Mouse (Mus musculus): Measurements from ENCODE around the gene Wnt2b. TPM values are rescaled to one million over a fixed set of nuclear protein-coding genes. Genes with fewer than 3 reads are reported as not detected.
A peak's percentile ranks its signal among the peaks of the same experiment; 100 is the strongest.

Gene Wnt2b
- polyA plus RNA-seq, 1 experiment from 2014 or later = 1.6 TPM

- Histone ChIP-seq H3K9me3 (replicated peaks) (no peaks in the 10 kb centered on the region), H3K4me1 (peaks cover 55% of the 10 kb centered on the region), H3K27ac (replicated peaks) (no peak overlapping the region), H3K27me3 (peaks cover 33% of the 10 kb centered on the region), H3K4me2 (replicated peaks) (peak overlapping the region; percentile 89), H3K9ac (no peak overlapping the region), H3K4me3 (replicated peaks) (peak overlapping the region; percentile 54; the same call in 1 of the 2 replicates), H3K36me3 (no peaks in the 10 kb centered on the region)
- WGBS = 5% methylated on average over 5 of the region's 5 CpGs
- no peak for ATAC-seq (ENCODE audit: insufficient number of reproducible peaks, low FRiP score, low TSS enrichment, low read depth)
These were observed 1.1 kb upstream of the Wnt2b start for GRCm38 (mm10) chr3:104962866-104963265.

DNA sequence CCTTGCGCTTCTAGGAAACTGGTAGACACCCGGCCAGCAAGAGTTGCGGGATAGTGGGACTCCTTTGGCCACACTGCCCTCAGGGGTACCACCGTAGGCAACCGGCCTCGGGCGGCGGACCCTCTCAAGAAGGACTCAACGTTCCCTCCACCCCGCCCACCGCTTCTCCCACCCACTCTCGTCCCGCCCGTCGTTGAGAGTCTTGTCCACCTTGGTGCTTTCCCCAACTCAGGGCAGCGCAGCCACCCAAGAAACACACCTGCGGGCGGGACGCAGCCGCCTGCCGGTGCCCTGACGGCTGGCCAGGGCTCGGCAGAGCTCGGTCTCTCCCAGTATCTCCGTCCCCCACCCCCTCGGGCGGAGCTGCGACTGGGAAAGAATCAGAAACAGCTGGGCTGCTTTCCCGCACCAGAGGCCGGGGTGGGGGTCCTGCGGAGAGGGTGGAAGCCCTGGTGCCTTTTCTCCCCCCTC is 455 bp upstream of the Wnt2b start:
- under 1% methylated on average over 31 of the region's 31 CpGs for WGBS
- Histone ChIP-seq H3K4me3 (replicated peaks) (peak overlapping the region; percentile 54), H3K9ac (peak overlapping the region; percentile 29), H3K36me3 (no peaks in the 10 kb centered on the region), H3K4me2 (replicated peaks) (peak overlapping the region; percentile 89), H3K4me1 (peaks cover 55% of the 10 kb centered on the region), H3K9me3 (replicated peaks) (no peaks in the 10 kb centered on the region), H3K27me3 (peaks cover 33% of the 10 kb centered on the region), H3K27ac (replicated peaks) (0 out of 2 replicates have a peak overlapping the region, but pooled peaks have one; percentile 22)
- ATAC-seq (ENCODE audit: insufficient number of reproducible peaks, low FRiP score, low TSS enrichment, low read depth) = no peak

- no peak for ATAC-seq (ENCODE audit: insufficient number of reproducible peaks, low FRiP score, low TSS enrichment, low read depth)
- Histone ChIP-seq H3K36me3 (no peaks in the 10 kb centered on the region), H3K27ac (replicated peaks) (no peak overlapping the region), H3K4me2 (replicated peaks) (peak overlapping the region; percentile 89), H3K9ac (no peak overlapping the region), H3K4me1 (peaks cover 55% of the 10 kb centered on the region), H3K27me3 (peaks cover 33% of the 10 kb centered on the region), H3K9me3 (replicated peaks) (no peaks in the 10 kb centered on the region), H3K4me3 (replicated peaks) (0 out of 2 replicates have a peak overlapping the region, but pooled peaks have one; percentile 3)
- 11% methylated on average over 19 of the region's 19 CpGs for WGBS
These were observed 1.4 kb downstream of the Wnt2b start for GRCm38 (mm10) chr3:104960026-104961000.

- H3K36me3 ChIP-seq = peaks cover 13% of the 10 kb centered on the region
These were observed 5.6 kb downstream of the Wnt2b start for GRCm38 (mm10) chr3:104956131-104956581.

GRCm38 (mm10) chr3:104954551-104954950 is 7.2 kb downstream of the Wnt2b start:
- 94% methylated on average over 15 of the region's 15 CpGs for WGBS
- no peak overlapping the region for H3K4me2 ChIP-seq (replicated peaks)
- H3K27me3 ChIP-seq = peaks cover 8% of the 10 kb centered on the region
- no peak overlapping the region for H3K27ac ChIP-seq (replicated peaks)
- no peak overlapping the region for H3K9ac ChIP-seq
- H3K9me3 ChIP-seq (replicated peaks) = no peaks in the 10 kb centered on the region
- no peak for ATAC-seq (ENCODE audit: insufficient number of reproducible peaks, low FRiP score, low TSS enrichment, low read depth)
- H3K4me3 ChIP-seq (replicated peaks) = no peak overlapping the region
- peaks cover 6% of the 10 kb centered on the region; the same call in 1 of the 2 replicates for H3K4me1 ChIP-seq
- H3K36me3 ChIP-seq = peaks cover 25% of the 10 kb centered on the region

More at GRCm38 (mm10) chr3:104956131-104956581, 5.6 kb downstream of the Wnt2b start:
- ATAC-seq (ENCODE audit: insufficient number of reproducible peaks, low FRiP score, low TSS enrichment, low read depth) = no peak
- Histone ChIP-seq H3K4me1 (peaks cover 18% of the 10 kb centered on the region), H3K9ac (no peak overlapping the region), H3K27me3 (peaks cover 19% of the 10 kb centered on the region), H3K27ac (replicated peaks) (no peak overlapping the region), H3K4me2 (replicated peaks) (no peak overlapping the region), H3K9me3 (replicated peaks) (no peaks in the 10 kb centered on the region), H3K4me3 (replicated peaks) (no peak overlapping the region)
- 67% methylated on average over 6 of the region's 6 CpGs for WGBS

- WGBS = 88% methylated on average over 3 of the region's 3 CpGs
- ATAC-seq (ENCODE audit: insufficient number of reproducible peaks, low FRiP score, low TSS enrichment, low read depth) = no peak
These were observed 7.6 kb downstream of the Wnt2b start for GRCm38 (mm10) chr3:104954137-104954536.

GRCm38 (mm10) chr3:104952891-104953670 is 8.6 kb downstream of the Wnt2b start:
- no peak overlapping the region for H3K4me2 ChIP-seq (replicated peaks)
- no peaks in the 10 kb centered on the region for H3K27me3 ChIP-seq
- H3K4me1 ChIP-seq = peaks cover 6% of the 10 kb centered on the region; the same call in 1 of the 2 replicates
- no peak for ATAC-seq (ENCODE audit: insufficient number of reproducible peaks, low FRiP score, low TSS enrichment, low read depth)
- H3K4me3 ChIP-seq (replicated peaks) = no peak overlapping the region
- WGBS = 92% methylated on average over 23 of the region's 23 CpGs
- peaks cover 26% of the 10 kb centered on the region for H3K36me3 ChIP-seq
- H3K27ac ChIP-seq (replicated peaks) = no peak overlapping the region
- no peaks in the 10 kb centered on the region for H3K9me3 ChIP-seq (replicated peaks)
- H3K9ac ChIP-seq = no peak overlapping the region

More at GRCm38 (mm10) chr3:104954137-104954536, 7.6 kb downstream of the Wnt2b start:
- Histone ChIP-seq H3K27ac (replicated peaks) (no peak overlapping the region), H3K4me2 (replicated peaks) (no peak overlapping the region), H3K27me3 (peaks cover 7% of the 10 kb centered on the region), H3K36me3 (peaks cover 26% of the 10 kb centered on the region), H3K9ac (no peak overlapping the region), H3K9me3 (replicated peaks) (no peaks in the 10 kb centered on the region), H3K4me1 (peaks cover 6% of the 10 kb centered on the region; the same call in 1 of the 2 replicates), H3K4me3 (replicated peaks) (no peak overlapping the region)

DNA sequence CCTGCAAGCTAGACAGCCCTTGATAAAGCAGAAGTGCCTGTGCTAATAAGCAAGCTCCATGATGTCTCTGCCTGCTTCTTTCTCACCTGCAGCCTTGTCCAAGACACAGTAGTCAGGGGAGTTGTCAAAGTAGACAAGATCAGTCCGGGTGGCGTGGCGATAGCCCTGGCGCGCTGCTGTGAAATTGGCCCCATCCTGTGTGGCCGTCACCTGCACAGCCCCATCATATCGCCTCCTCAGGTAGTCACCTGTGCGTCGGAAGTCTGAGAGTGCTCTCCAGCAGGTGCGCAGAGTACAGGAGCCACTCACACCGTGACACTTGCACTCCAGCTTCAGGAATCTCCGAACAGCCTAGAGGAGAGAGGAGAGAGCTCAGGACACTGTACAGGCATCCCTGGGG is 10.8 kb downstream of the Wnt2b start:
- no peak for ATAC-seq (ENCODE audit: insufficient number of reproducible peaks, low FRiP score, low TSS enrichment, low read depth)
- Histone ChIP-seq H3K4me3 (replicated peaks) (no peak overlapping the region), H3K4me1 (no peaks in the 10 kb centered on the region), H3K36me3 (peaks cover 47% of the 10 kb centered on the region), H3K4me2 (replicated peaks) (no peak overlapping the region), H3K27ac (replicated peaks) (no peak overlapping the region), H3K27me3 (no peaks in the 10 kb centered on the region), H3K9ac (no peak overlapping the region), H3K9me3 (replicated peaks) (no peaks in the 10 kb centered on the region)
- WGBS = 97% methylated on average over 12 of the region's 12 CpGs

GRCm38 (mm10) chr3:104944894-104945293 is 16.8 kb downstream of the Wnt2b start:
- WGBS = 63% methylated on average over 9 of the region's 9 CpGs

DNA sequence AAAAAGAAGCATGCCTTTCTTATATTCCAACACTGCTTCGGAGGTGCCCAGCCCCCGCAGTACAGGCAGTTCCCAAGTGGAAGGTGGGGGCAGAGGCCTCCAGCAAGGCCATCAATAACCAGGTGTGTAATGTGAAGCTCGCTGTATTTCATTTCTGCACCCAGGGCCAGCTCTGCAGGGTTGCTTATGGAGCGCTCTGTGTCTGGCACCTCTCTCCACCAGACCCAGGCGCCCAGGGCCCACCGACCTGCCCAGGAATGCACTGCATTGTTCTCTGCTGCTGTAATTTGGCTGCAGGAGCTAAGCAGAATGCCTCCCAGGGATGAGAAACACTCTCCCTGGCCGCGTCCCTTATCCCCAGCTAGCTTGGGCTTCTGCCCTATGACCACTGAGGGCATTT is 18.4 kb downstream of the Wnt2b start:
- Histone ChIP-seq H3K9me3 (replicated peaks) (no peaks in the 10 kb centered on the region), H3K4me1 (peaks cover 2% of the 10 kb centered on the region; the same call in 1 of the 2 replicates), H3K9ac (no peak overlapping the region), H3K4me2 (replicated peaks) (no peak overlapping the region), H3K27ac (replicated peaks) (no peak overlapping the region), H3K27me3 (no peaks in the 10 kb centered on the region), H3K4me3 (replicated peaks) (no peak overlapping the region), H3K36me3 (peaks cover 29% of the 10 kb centered on the region)
- no peak for ATAC-seq (ENCODE audit: insufficient number of reproducible peaks, low FRiP score, low TSS enrichment, low read depth)
- 42% methylated on average over 8 of the region's 8 CpGs for WGBS

More at GRCm38 (mm10) chr3:104944894-104945293, 16.8 kb downstream of the Wnt2b start:
- Histone ChIP-seq H3K9ac (no peak overlapping the region), H3K4me2 (replicated peaks) (no peak overlapping the region), H3K27me3 (no peaks in the 10 kb centered on the region), H3K36me3 (peaks cover 28% of the 10 kb centered on the region), H3K4me1 (peaks cover 2% of the 10 kb centered on the region; the same call in 1 of the 2 replicates), H3K9me3 (replicated peaks) (no peaks in the 10 kb centered on the region), H3K27ac (replicated peaks) (no peak overlapping the region), H3K4me3 (replicated peaks) (no peak overlapping the region)
- ATAC-seq (ENCODE audit: insufficient number of reproducible peaks, low FRiP score, low TSS enrichment, low read depth) = no peak

DNA sequence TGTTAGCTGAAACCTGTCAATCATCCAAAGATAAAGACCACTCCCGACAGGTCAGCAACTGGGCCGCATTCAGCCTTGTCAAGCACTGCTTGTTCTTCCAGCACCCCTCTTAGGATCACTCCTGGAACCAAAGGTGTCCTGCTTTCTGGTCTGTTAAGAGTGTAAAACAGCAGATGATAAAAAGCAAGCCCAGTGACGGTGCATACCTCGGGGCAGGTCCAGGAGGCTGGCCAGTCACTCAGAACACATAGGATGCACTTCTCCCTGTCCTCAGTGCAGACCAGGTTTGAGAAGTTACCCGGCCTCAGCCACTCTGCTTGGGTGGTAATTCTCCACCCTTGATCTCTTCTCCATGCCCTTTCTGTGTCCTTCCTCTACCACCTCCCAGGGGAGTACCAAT is 19.0 kb downstream of the Wnt2b start:
- no peak overlapping the region for H3K4me3 ChIP-seq (replicated peaks)
- H3K9ac ChIP-seq = no peak overlapping the region
- H3K4me2 ChIP-seq (replicated peaks) = no peak overlapping the region
- WGBS = 53% methylated on average over 5 of the region's 5 CpGs
- no peak for ATAC-seq (ENCODE audit: insufficient number of reproducible peaks, low FRiP score, low TSS enrichment, low read depth)
- peaks cover 25% of the 10 kb centered on the region for H3K36me3 ChIP-seq
- no peak overlapping the region for H3K27ac ChIP-seq (replicated peaks)
- H3K9me3 ChIP-seq (replicated peaks) = no peaks in the 10 kb centered on the region
- no peaks in the 10 kb centered on the region for H3K27me3 ChIP-seq
- H3K4me1 ChIP-seq = peaks cover 2% of the 10 kb centered on the region; the same call in 1 of the 2 replicates

Measured in embryonic facial prominence, embryonic 15.5 days (tissue).